Mouse (Mus musculus): ENCODE results near the gene Lpar3. TPM values are rescaled to one million over a fixed set of nuclear protein-coding genes. Genes with fewer than 3 reads are reported as not detected.

The Lpar3 gene
- polyA plus RNA-seq, 1 experiment from 2014 or later = 0.34 TPM

DNA sequence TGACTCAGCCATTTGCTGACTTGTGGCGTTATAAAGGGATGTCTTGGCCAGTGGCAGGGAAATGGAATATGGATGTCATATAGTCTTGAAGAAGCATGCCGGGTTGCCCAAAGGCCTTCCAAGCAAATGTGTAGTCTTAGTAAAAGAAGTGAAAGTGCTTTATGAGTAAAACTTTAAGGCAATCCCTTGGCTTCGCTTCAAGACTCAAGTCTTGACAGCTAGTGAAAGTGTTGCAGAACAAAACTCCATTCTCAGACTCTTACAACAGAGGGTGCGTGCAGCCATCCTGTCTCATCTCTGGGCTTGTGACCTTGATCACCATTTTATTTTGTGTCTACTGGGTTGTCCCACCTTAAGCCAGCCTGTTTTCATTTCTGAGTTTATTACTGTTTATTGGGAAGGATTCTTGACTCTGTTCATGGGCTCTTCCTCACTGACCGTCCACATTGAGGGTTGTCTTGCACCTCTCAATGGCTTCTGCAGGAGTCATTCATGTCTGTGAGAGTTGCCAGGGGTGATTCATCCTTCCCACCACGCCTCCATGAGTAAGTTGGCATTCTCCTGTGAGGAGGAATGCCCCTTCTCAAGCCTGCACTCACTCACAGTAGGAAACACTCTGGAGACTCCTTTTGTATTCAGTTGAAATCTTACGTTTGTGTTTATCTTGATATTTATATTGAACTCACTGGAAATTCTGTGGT lies 4.4 kb downstream of the Lpar3 start:
- H3K9ac ChIP-seq (ENCODE audit: low read depth, low read length) = no peak overlapping the region
- H3K4me2 ChIP-seq (ENCODE audit: low read length) = no peak overlapping the region
- H3K36me3 ChIP-seq (ENCODE audit: control insufficient read depth, insufficient read depth, low read length) = no peaks in the 10 kb centered on the region
- H3K4me1 ChIP-seq (ENCODE audit: control insufficient read depth, insufficient read depth, low read depth, low read length) = peaks cover 9% of the 10 kb centered on the region
- no peaks in the 10 kb centered on the region for H3K9me3 ChIP-seq (ENCODE audit: control insufficient read depth, low read length)
- H3K27me3 ChIP-seq (replicated peaks; ENCODE audit: control insufficient read depth, insufficient read depth, low read length) = peaks cover 12% of the 10 kb centered on the region
- no peak overlapping the region for H3K27ac ChIP-seq (ENCODE audit: low read depth, low read length)
- H3K4me3 ChIP-seq (ENCODE audit: low read length) = no peak overlapping the region
- WGBS = 81% methylated on average over 7 of the region's 7 CpGs
- no peak for ATAC-seq

DNA sequence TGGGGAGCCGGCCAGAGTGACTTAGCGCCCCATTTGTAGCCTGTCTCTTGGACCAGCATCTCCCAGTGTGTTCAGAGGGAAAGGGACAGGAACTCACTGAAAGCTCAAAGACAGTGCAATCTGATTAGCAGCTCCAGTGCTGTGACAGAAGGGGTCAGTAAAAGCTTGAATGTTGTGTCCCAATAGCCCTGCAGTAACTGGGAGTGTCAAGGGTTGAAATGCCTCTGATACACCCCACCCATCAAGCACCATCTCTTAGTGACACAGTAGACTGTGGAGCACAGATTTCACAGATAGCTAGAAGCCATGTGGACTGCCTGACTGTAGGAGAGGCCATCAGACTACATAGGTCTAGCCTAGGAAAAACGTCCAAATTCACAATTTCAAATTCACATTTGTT lies 6.7 kb downstream of the Lpar3 start:
- no peak overlapping the region for H3K4me2 ChIP-seq (ENCODE audit: low read length)
- H3K36me3 ChIP-seq (ENCODE audit: control insufficient read depth, insufficient read depth, low read length) = no peaks in the 10 kb centered on the region
- 72% methylated on average over 3 of the region's 3 CpGs for WGBS

DNA sequence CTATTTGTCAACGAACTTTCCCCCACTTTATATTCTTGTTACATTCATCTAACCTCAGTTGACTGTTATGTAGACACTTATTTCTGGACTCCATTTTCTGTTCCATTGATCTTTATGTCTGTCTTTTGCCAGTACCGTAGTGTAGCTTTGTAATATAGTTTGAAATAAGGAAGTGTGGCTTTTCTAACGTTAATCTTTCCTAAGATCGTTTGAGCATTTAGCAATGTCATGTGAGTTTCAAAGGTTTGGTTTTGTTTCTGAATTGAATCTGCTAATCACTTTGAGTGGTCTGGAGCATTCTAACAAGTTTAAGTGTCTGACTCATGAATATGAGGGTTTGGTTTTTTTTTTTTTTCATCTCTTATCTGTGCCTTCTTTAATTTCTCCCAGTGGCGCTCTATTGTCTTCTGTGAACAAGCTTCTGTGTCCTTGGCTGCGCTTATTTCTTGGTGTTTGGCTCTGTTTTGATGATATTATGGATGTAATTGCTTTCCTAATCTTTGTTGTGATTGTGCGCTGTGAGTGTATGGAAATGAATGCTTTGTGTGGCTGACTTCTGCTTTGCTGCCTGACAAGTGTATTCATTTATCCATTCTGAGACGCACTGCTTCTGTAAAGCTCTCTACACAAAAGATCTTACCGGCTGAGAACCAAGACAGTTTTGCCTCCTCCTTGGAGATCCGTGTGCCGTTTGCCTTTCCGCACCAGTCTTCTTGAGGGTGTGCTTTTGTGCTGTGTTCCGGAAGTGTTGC lies 8.0 kb downstream of the Lpar3 start:
- Histone ChIP-seq H3K4me3 (ENCODE audit: low read length) (no peak overlapping the region), H3K9ac (ENCODE audit: low read depth, low read length) (no peak overlapping the region), H3K27ac (ENCODE audit: low read depth, low read length) (no peak overlapping the region), H3K36me3 (ENCODE audit: control insufficient read depth, insufficient read depth, low read length) (no peaks in the 10 kb centered on the region), H3K27me3 (replicated peaks; ENCODE audit: control insufficient read depth, insufficient read depth, low read length) (no peaks in the 10 kb centered on the region), H3K9me3 (ENCODE audit: control insufficient read depth, low read length) (no peaks in the 10 kb centered on the region), H3K4me1 (ENCODE audit: control insufficient read depth, insufficient read depth, low read depth, low read length) (no peaks in the 10 kb centered on the region), H3K4me2 (ENCODE audit: low read length) (no peak overlapping the region)
- no peak for ATAC-seq
- WGBS = 50% methylated on average over 13 of the region's 13 CpGs

More for the DNA sequence above, 6.7 kb downstream of the Lpar3 start:
- no peak overlapping the region for H3K4me3 ChIP-seq (ENCODE audit: low read length)
- no peak overlapping the region for H3K9ac ChIP-seq (ENCODE audit: low read depth, low read length)
- no peak overlapping the region for H3K27ac ChIP-seq (ENCODE audit: low read depth, low read length)
- no peaks in the 10 kb centered on the region for H3K4me1 ChIP-seq (ENCODE audit: control insufficient read depth, insufficient read depth, low read depth, low read length)
- H3K27me3 ChIP-seq (replicated peaks; ENCODE audit: control insufficient read depth, insufficient read depth, low read length) = peaks cover 3% of the 10 kb centered on the region; the same call in 1 of the 2 replicates
- ATAC-seq = no peak
- no peaks in the 10 kb centered on the region for H3K9me3 ChIP-seq (ENCODE audit: control insufficient read depth, low read length)

DNA sequence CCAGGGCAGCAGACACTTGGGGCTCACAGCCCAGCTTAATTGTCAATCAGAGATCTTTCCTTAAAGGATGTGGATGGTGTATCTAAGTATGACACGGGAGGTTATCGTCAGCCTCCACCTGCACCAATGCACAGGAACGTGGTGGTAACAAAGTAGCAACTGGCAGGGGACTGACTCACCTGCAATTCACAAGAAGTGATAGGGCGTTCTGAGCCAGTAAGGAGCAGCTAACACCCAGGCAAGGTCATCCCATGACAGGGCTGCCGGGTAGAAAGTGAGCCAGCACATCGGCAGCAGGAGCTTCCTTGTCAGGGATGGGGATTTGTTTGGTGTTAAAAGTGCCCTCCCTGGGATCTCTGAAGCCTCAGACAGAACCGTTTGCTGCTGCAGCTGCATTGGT lies 11.9 kb downstream of the Lpar3 start:
- WGBS = 70% methylated on average over 7 of the region's 7 CpGs
- no peak for ATAC-seq
- Histone ChIP-seq H3K4me2 (ENCODE audit: low read length) (no peak overlapping the region), H3K4me3 (ENCODE audit: low read length) (no peak overlapping the region), H3K27ac (ENCODE audit: low read depth, low read length) (no peak overlapping the region), H3K36me3 (ENCODE audit: control insufficient read depth, insufficient read depth, low read length) (no peaks in the 10 kb centered on the region), H3K27me3 (replicated peaks; ENCODE audit: control insufficient read depth, insufficient read depth, low read length) (no peaks in the 10 kb centered on the region), H3K9me3 (ENCODE audit: control insufficient read depth, low read length) (no peaks in the 10 kb centered on the region), H3K9ac (ENCODE audit: low read depth, low read length) (no peak overlapping the region), H3K4me1 (ENCODE audit: control insufficient read depth, insufficient read depth, low read depth, low read length) (no peaks in the 10 kb centered on the region)

DNA sequence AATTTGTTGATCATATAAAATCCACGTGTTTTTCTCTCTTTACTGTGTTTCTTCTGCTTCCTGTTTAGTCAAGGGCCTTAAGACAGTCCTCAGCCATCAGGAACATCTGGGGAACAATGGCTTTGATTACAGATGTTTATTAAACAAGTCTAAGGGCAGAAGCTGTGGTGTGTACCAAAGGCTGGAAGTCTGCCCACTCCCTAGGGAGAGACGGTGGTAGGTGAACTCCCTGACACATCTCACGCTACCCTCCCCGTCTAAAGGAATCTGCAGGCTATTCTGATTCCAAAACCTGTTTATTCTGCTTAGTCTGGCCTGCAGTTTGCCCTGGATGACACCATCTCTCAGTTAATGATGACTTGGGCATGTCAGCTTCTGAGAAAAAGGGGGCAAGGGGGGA lies 13.0 kb downstream of the Lpar3 start:
- H3K4me2 ChIP-seq (ENCODE audit: low read length) = no peak overlapping the region
- ATAC-seq = no peak
- no peak overlapping the region for H3K9ac ChIP-seq (ENCODE audit: low read depth, low read length)
- WGBS = 62% methylated on average over 4 of the region's 4 CpGs
- no peaks in the 10 kb centered on the region for H3K9me3 ChIP-seq (ENCODE audit: control insufficient read depth, low read length)
- no peak overlapping the region for H3K27ac ChIP-seq (ENCODE audit: low read depth, low read length)
- no peak overlapping the region for H3K4me3 ChIP-seq (ENCODE audit: low read length)
- no peaks in the 10 kb centered on the region for H3K36me3 ChIP-seq (ENCODE audit: control insufficient read depth, insufficient read depth, low read length)
- H3K4me1 ChIP-seq (ENCODE audit: control insufficient read depth, insufficient read depth, low read depth, low read length) = no peaks in the 10 kb centered on the region
- H3K27me3 ChIP-seq (replicated peaks; ENCODE audit: control insufficient read depth, insufficient read depth, low read length) = no peaks in the 10 kb centered on the region

- H3K4me2 ChIP-seq (ENCODE audit: low read length) = no peak overlapping the region
- no peaks in the 10 kb centered on the region for H3K36me3 ChIP-seq (ENCODE audit: control insufficient read depth, insufficient read depth, low read length)
- no peak for ATAC-seq
- H3K9ac ChIP-seq (ENCODE audit: low read depth, low read length) = no peak overlapping the region
- 76% methylated on average over 10 of the region's 10 CpGs for whole genome bisulfite sequencing
- H3K4me1 ChIP-seq (ENCODE audit: control insufficient read depth, insufficient read depth, low read depth, low read length) = no peaks in the 10 kb centered on the region
- no peak overlapping the region for H3K27ac ChIP-seq (ENCODE audit: low read depth, low read length)
- H3K4me3 ChIP-seq (ENCODE audit: low read length) = no peak overlapping the region
- no peaks in the 10 kb centered on the region for H3K27me3 ChIP-seq (replicated peaks; ENCODE audit: control insufficient read depth, insufficient read depth, low read length)
- H3K9me3 ChIP-seq (ENCODE audit: control insufficient read depth, low read length) = no peaks in the 10 kb centered on the region
Measured at GRCm38 (mm10) chr3:146234530-146234929, 13.8 kb downstream of the Lpar3 start.

- Histone ChIP-seq H3K27ac (ENCODE audit: low read depth, low read length) (no peak overlapping the region), H3K9ac (ENCODE audit: low read depth, low read length) (no peak overlapping the region), H3K9me3 (ENCODE audit: control insufficient read depth, low read length) (no peaks in the 10 kb centered on the region), H3K4me3 (ENCODE audit: low read length) (no peak overlapping the region), H3K4me2 (ENCODE audit: low read length) (no peak overlapping the region), H3K36me3 (ENCODE audit: control insufficient read depth, insufficient read depth, low read length) (no peaks in the 10 kb centered on the region), H3K27me3 (replicated peaks; ENCODE audit: control insufficient read depth, insufficient read depth, low read length) (no peaks in the 10 kb centered on the region), H3K4me1 (ENCODE audit: control insufficient read depth, insufficient read depth, low read depth, low read length) (no peaks in the 10 kb centered on the region)
- ATAC-seq = no peak
- 53% methylated on average over 8 of the region's 8 CpGs for WGBS
Measured at GRCm38 (mm10) chr3:146236280-146236679, 15.5 kb downstream of the Lpar3 start.

DNA sequence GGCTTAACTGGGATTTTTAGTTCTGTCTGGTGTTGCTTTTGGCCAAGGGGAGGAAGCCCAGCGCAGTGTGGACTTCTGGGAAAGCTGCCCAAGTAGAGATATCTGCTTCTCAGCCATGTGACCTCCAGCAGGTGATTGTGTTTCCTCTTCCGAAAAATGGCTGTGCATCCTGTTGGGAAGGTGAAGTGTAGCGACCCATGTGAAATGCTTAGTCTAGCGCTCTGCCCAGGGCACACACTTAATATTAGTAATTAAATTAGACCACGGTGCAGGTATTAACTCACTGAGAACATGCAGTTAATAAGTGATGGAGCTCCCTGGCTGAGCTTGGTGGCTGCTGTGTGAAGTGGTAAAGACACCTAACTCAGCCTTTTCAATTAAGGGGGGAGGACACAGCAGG lies 16.9 kb downstream of the Lpar3 start:
- Histone ChIP-seq H3K4me3 (ENCODE audit: low read length) (no peak overlapping the region), H3K36me3 (ENCODE audit: control insufficient read depth, insufficient read depth, low read length) (no peaks in the 10 kb centered on the region), H3K9me3 (ENCODE audit: control insufficient read depth, low read length) (no peaks in the 10 kb centered on the region), H3K27me3 (replicated peaks; ENCODE audit: control insufficient read depth, insufficient read depth, low read length) (no peaks in the 10 kb centered on the region), H3K27ac (ENCODE audit: low read depth, low read length) (no peak overlapping the region), H3K9ac (ENCODE audit: low read depth, low read length) (no peak overlapping the region), H3K4me2 (ENCODE audit: low read length) (no peak overlapping the region), H3K4me1 (ENCODE audit: control insufficient read depth, insufficient read depth, low read depth, low read length) (no peaks in the 10 kb centered on the region)
- ATAC-seq = no peak; the same call in 1 of the 2 replicates
- WGBS = 67% methylated on average over 5 of the region's 5 CpGs

GRCm38 (mm10) chr3:146244630-146245029 lies 23.9 kb downstream of the Lpar3 start:
- ATAC-seq = no peak
- 93% methylated on average over 1 of the region's 1 CpGs for WGBS
- no peak overlapping the region for H3K9ac ChIP-seq (ENCODE audit: low read depth, low read length)

More at GRCm38 (mm10) chr3:146244630-146245029, 23.9 kb downstream of the Lpar3 start:
- no peaks in the 10 kb centered on the region for H3K4me1 ChIP-seq (ENCODE audit: control insufficient read depth, insufficient read depth, low read depth, low read length)
- H3K27me3 ChIP-seq (replicated peaks; ENCODE audit: control insufficient read depth, insufficient read depth, low read length) = no peaks in the 10 kb centered on the region
- no peak overlapping the region for H3K4me2 ChIP-seq (ENCODE audit: low read length)
- H3K9me3 ChIP-seq (ENCODE audit: control insufficient read depth, low read length) = no peaks in the 10 kb centered on the region
- H3K36me3 ChIP-seq (ENCODE audit: control insufficient read depth, insufficient read depth, low read length) = no peaks in the 10 kb centered on the region
- H3K4me3 ChIP-seq (ENCODE audit: low read length) = no peak overlapping the region
- H3K27ac ChIP-seq (ENCODE audit: low read depth, low read length) = no peak overlapping the region

Measured in hindbrain, embryonic 16.5 days (tissue).